25 mouse cellular contexts compared by ENCODE assay signal in the genomic region with DNA sequence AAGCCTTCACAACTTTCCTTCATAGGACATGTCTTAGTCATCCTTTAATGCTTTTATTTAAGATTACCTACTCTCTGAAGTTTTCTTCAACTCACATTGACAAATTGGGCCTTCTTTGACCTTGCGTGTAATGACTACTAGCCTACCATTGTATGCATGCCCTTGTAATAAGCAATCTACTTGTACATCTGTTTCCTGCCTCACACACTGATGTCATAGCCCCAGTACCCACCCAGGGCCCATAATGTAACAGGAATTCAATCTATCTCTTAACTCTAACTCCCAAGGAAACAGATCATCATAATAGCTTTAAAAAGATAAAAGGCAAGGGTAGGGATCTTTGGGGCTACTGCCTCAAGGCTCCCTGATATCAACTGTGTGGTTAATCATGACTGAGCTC.
DNase-seq lines count a peak whose midpoint lies in the region; ATAC-seq and TF ChIP-seq lines count a peak whose summit lies in the region.
"Had no signal": no experiment of that assay in that cellular context is flagged by ENCODE, and none has a peak within 500 bp of the region (broad histone marks: within the 10 kb centered on the region; RNA-seq: fewer than 3 reads in every experiment).

No protein-coding gene starts in this region.

- no peak for DNase-seq in kidney, postnatal 4 days
- DNase-seq in lung, postnatal 14 days, result no peak
- DNase-seq in lung, postnatal 10 days, result peak; percentile 51
- DNase-seq in forebrain, postnatal 0 days, result no peak
- DNase-seq: adrenal gland, adult 8-10 months; B cell, adult 2 months; cerebellum, adult 11-12 months; cerebellum, postnatal 10 days; gastrocnemius, postnatal 10 days; heart, adult 18-20 months; retina, postnatal 1 day; thymus, postnatal 14 days had no signal

- no peaks in the 10 kb centered on the region for H3K27me3 ChIP-seq in kidney, embryonic 15.5 days
- no peaks in the 10 kb centered on the region for H3K27me3 ChIP-seq in lung, embryonic 15.5 days
- H3K27me3 ChIP-seq in forebrain, postnatal 0 days (ENCODE audit: insufficient read depth, low read length), result no peaks in the 10 kb centered on the region
- H3K27me3 ChIP-seq: CH12.LX; forebrain, embryonic 15.5 days; heart, embryonic 15.5 days; midbrain, embryonic 15.5 days; neural tube, embryonic 12.5 days had no signal

- H3K36me3 ChIP-seq in kidney, embryonic 15.5 days, result no peaks in the 10 kb centered on the region
- H3K36me3 ChIP-seq in lung, embryonic 15.5 days, result no peaks in the 10 kb centered on the region
- H3K36me3 ChIP-seq in forebrain, postnatal 0 days (ENCODE audit: insufficient read depth), result no peaks in the 10 kb centered on the region
- H3K36me3 ChIP-seq: embryonic facial prominence, embryonic 10.5 days; forebrain, embryonic 15.5 days; G1E; heart, embryonic 15.5 days; midbrain, embryonic 15.5 days; neural tube, embryonic 12.5 days had no signal

- WGBS in kidney, embryonic 15.5 days, result 79% methylated on average over 1 of the region's 1 CpGs
- WGBS in lung, embryonic 15.5 days, result 65% methylated on average over 1 of the region's 1 CpGs
- WGBS in forebrain, postnatal 0 days, result 90% methylated on average over 1 of the region's 1 CpGs

- ATAC-seq in kidney, embryonic 15.5 days (replicated peaks; ENCODE audit: low FRiP score), result no peak
- ATAC-seq in lung, embryonic 15.5 days (ENCODE audit: borderline replicate concordance, extremely low read depth, low FRiP score, low TSS enrichment), result peak; percentile 55; the same call in 1 of the 2 replicates
- ATAC-seq in forebrain, postnatal 0 days, result no peak
- no peak for ATAC-seq in megakaryocyte-erythroid progenitor cell, adult 5-6 weeks (replicated peaks; ENCODE audit: low FRiP score, low TSS enrichment, poor library complexity, severe bottlenecking)
- ATAC-seq: forebrain, embryonic 15.5 days; hindbrain, postnatal 0 days; intestine, embryonic 16.5 days; midbrain, embryonic 15.5 days; Patski had no signal

- H3K4me3 ChIP-seq in kidney, embryonic 15.5 days (replicated peaks), result no peak overlapping the region
- H3K4me3 ChIP-seq in lung, embryonic 15.5 days, result no peak overlapping the region
- H3K4me3 ChIP-seq in forebrain, postnatal 0 days (ENCODE audit: low read depth, low read length), result no peak overlapping the region
- H3K4me3 ChIP-seq: embryonic facial prominence, embryonic 10.5 days; forebrain, embryonic 15.5 days; heart, embryonic 15.5 days; midbrain, embryonic 15.5 days; neural tube, embryonic 12.5 days had no signal

- no peaks in the 10 kb centered on the region for H3K4me1 ChIP-seq in kidney, embryonic 15.5 days
- peaks cover 6% of the 10 kb centered on the region; the same call in 1 of the 2 replicates for H3K4me1 ChIP-seq in lung, embryonic 15.5 days
- H3K4me1 ChIP-seq in forebrain, postnatal 0 days (ENCODE audit: insufficient read depth), result no peaks in the 10 kb centered on the region
- H3K4me1 ChIP-seq: embryonic facial prominence, embryonic 10.5 days; forebrain, embryonic 15.5 days; heart, embryonic 15.5 days; midbrain, embryonic 15.5 days; neural tube, embryonic 12.5 days had no signal

- no peaks in the 10 kb centered on the region for H3K9me3 ChIP-seq in kidney, embryonic 15.5 days (replicated peaks)
- no peaks in the 10 kb centered on the region for H3K9me3 ChIP-seq in lung, embryonic 15.5 days
- H3K9me3 ChIP-seq in forebrain, postnatal 0 days (ENCODE audit: low read length), result no peaks in the 10 kb centered on the region
- H3K9me3 ChIP-seq: embryonic facial prominence, embryonic 10.5 days; forebrain, embryonic 15.5 days; heart, embryonic 15.5 days; midbrain, embryonic 15.5 days; neural tube, embryonic 12.5 days had no signal

- H3K9ac ChIP-seq in kidney, embryonic 15.5 days, result no peak overlapping the region
- H3K9ac ChIP-seq in lung, embryonic 15.5 days, result no peak overlapping the region
- no peak overlapping the region for H3K9ac ChIP-seq in forebrain, postnatal 0 days
- H3K9ac ChIP-seq: forebrain, embryonic 15.5 days; heart, embryonic 15.5 days; midbrain, embryonic 15.5 days; neural tube, embryonic 12.5 days had no signal

- H3K4me2 ChIP-seq in kidney, embryonic 15.5 days, result no peak overlapping the region
- H3K4me2 ChIP-seq in lung, embryonic 15.5 days, result no peak overlapping the region
- H3K4me2 ChIP-seq in forebrain, postnatal 0 days (ENCODE audit: low read depth), result no peak overlapping the region
- H3K4me2 ChIP-seq: forebrain, embryonic 15.5 days; heart, embryonic 15.5 days; midbrain, embryonic 15.5 days; neural tube, embryonic 12.5 days had no signal

- H3K27ac ChIP-seq in kidney, embryonic 15.5 days, result 0 out of 2 replicates have a peak overlapping the region, but pooled peaks have one; percentile 14
- peak overlapping the region; percentile 60 for H3K27ac ChIP-seq in lung, embryonic 15.5 days
- no peak overlapping the region for H3K27ac ChIP-seq in forebrain, postnatal 0 days (ENCODE audit: low read depth, low read length)
- H3K27ac ChIP-seq: embryonic facial prominence, embryonic 10.5 days; forebrain, embryonic 15.5 days; hindbrain, postnatal 0 days; midbrain, embryonic 15.5 days; neural tube, embryonic 12.5 days had no signal

- no peak for TF ChIP-seq CTCF in forebrain, postnatal 0 days (IDR thresholded peaks at IDR 0.05; ENCODE audit: low read depth)
